Mouse (Mus musculus) intestine, postnatal 0 days (tissue): ENCODE measurements around the gene 1600002K03Rik. TPM values are rescaled to one million over a fixed set of nuclear protein-coding genes. Genes with fewer than 3 reads are reported as not detected.
A peak's percentile ranks its signal among the peaks of the same experiment; 100 is the strongest.

Source experiments
- ATAC-seq: fragments of 200-750 bp; cut with Nextera tagmentation; 2 replicates; pipeline ENCODE4 v1.8.0; 2017; ENCODE audit warnings: mild to moderate bottlenecking, moderate TSS enrichment, moderate library complexity
- H3K27ac ChIP-seq: fragments of 300-500 bp; sonication (generic); 2 replicates; pipeline ENCODE4 v1.5.1; 2014; ENCODE audit warnings: mild to moderate bottlenecking, low read depth, low read length, moderate library complexity
- H3K27me3 ChIP-seq: fragments of 300-500 bp; sonication (generic); replicated peaks from 2 replicates; pipeline ENCODE4 v1.6.1; 2014; ENCODE audit warnings: low read length, mixed read lengths; ENCODE audit not compliant: control insufficient read depth, insufficient read depth
- H3K36me3 ChIP-seq: fragments of 300-500 bp; sonication (generic); 2 replicates; pipeline ENCODE4 v1.6.1; 2014; ENCODE audit warnings: mild to moderate bottlenecking, moderate library complexity; ENCODE audit not compliant: control insufficient read depth, insufficient read depth
- H3K4me1 ChIP-seq: fragments of 300-500 bp; sonication (generic); replicated peaks from 2 replicates; pipeline ENCODE4 v1.6.1; 2014; ENCODE audit warnings: antibody characterized with exemption, low read length, mixed read lengths; ENCODE audit not compliant: control insufficient read depth, insufficient read depth
- H3K4me2 ChIP-seq: fragments of 300-500 bp; sonication (generic); replicated peaks from 2 replicates; pipeline ENCODE4 v1.6.1; 2014; ENCODE audit warnings: low read depth, mild to moderate bottlenecking, moderate library complexity
- H3K4me3 ChIP-seq: fragments of 300-500 bp; sonication (generic); 2 replicates; pipeline ENCODE4 v1.5.1; 2014; ENCODE audit warnings: low read depth, low read length
- H3K9ac ChIP-seq: fragments of 300-500 bp; sonication (generic); 2 replicates; pipeline ENCODE4 v1.6.1; 2014; ENCODE audit warnings: mild to moderate bottlenecking, low read depth, low read length
- H3K9me3 ChIP-seq: fragments of 300-500 bp; sonication (generic); 2 replicates; pipeline ENCODE4 v1.6.1; 2016; ENCODE audit warnings: mixed run types; ENCODE audit not compliant: control insufficient read depth
- CTCF ChIP-seq: sonication (generic); IDR thresholded peaks from 2 replicates; pipeline ENCODE4 v1.5.1; 2016; ENCODE audit warnings: low read depth, mild to moderate bottlenecking, control low read depth, antibody characterized with exemption, moderate library complexity
- WGBS: fragments of 180-500 bp; shearing (Covaris S2); extraction: QIAGEN DNeasy Blood & Tissue Kit; methylation state at CpG from one replicate; pipeline ENCODE4 v1.1.7; 2014; 5-methylcytosine and 5-hydroxymethylcytosine counted together
- polyA plus RNA-seq: library from polyadenylated mRNA; unstranded; fragments of >200 nt; fragmentation: Nextera tagmentation; extraction: Ambion mirVana; gene quantifications from 2 replicates; pipeline ENCODE4 v1.2.1, GENCODE M21; 2015

The 1600002K03Rik gene
- polyA plus RNA-seq, 1 experiment from 2014 or later: 13.9 TPM

DNA sequence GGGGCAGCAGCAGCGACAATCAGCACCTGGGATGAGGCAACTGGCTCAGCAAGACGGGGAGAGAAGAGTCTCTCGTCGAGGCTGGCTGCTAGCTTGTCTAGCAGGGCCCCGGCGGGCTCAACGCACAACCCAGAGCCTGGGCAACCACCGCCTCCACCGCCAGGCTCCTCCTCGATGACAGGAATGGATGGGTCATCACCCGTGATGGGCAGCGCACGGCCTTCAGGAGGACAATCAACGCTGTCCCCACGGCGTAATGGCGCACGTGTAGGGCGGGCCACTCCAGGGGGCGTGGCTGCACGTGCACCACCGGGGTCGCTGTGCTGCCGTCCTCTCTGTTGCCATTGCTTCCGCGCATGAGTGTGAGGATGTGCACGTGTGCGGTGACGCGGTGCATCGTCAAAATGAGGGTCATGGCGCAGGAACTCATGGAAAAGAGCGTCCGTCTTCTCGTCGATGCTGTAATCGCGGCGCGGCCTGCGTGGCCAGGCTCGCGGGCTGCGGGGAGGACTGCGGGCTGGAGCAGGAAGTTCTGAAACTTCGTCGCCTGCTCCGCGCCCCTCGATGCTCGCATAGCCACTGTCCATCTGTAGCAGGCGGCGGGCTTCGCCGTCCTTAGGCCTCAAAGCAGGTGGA is 41.3 kb upstream of the 1600002K03Rik start:
- TF ChIP-seq CTCF: no peak
- H3K4me3 ChIP-seq: no peak overlapping the region
- peaks cover 60% of the 10 kb centered on the region for H3K36me3 ChIP-seq
- 0 out of 2 replicates have a peak, but pooled peaks cover 3% of the 10 kb centered on the region for H3K27me3 ChIP-seq
- no peak overlapping the region for H3K9ac ChIP-seq
- no peak overlapping the region for H3K27ac ChIP-seq
- no peak overlapping the region; the same call in 1 of the 2 replicates for H3K4me2 ChIP-seq
- H3K4me1 ChIP-seq: peaks cover 5% of the 10 kb centered on the region; the same call in 1 of the 2 replicates
- ATAC-seq: no peak
- 41% methylated on average over 55 of the region's 55 CpGs for WGBS
- no peaks in the 10 kb centered on the region for H3K9me3 ChIP-seq

DNA sequence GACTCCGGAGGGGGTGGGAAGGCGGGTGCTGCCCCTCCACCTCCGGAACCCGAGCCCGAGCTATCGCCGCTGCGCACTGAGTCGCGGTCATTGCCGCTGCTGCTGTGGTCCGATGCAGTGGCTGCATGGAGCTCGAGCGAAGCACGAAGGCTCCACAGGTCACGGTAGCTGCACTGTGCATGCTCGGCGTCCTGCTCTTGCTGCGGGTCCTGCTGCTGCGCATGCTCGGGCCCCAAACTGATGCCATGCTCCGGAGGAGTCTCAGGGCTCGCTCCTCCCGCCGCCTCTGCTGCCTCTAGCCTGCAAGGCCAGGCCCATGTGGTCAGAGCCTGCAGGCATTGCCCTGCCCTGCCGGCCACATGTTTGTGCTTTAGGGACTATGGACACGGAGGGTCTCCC is 40.8 kb upstream of the 1600002K03Rik start:
- peaks cover 5% of the 10 kb centered on the region; the same call in 1 of the 2 replicates for H3K4me1 ChIP-seq
- H3K27me3 ChIP-seq: 0 out of 2 replicates have a peak, but pooled peaks cover 8% of the 10 kb centered on the region
- no peak overlapping the region for H3K9ac ChIP-seq
- no peaks in the 10 kb centered on the region for H3K9me3 ChIP-seq
- peaks cover 55% of the 10 kb centered on the region for H3K36me3 ChIP-seq
- WGBS: 73% methylated on average over 27 of the region's 27 CpGs
- TF ChIP-seq CTCF: no peak
- no peak overlapping the region for H3K4me2 ChIP-seq
- no peak for ATAC-seq
- no peak overlapping the region for H3K27ac ChIP-seq
- H3K4me3 ChIP-seq: no peak overlapping the region

GRCm38 (mm10) chr10:80133226-80133849 is 39.4 kb upstream of the 1600002K03Rik start:
- Histone ChIP-seq H3K27me3 (peaks cover 22% of the 10 kb centered on the region; the same call in 1 of the 2 replicates), H3K4me1 (peaks cover 9% of the 10 kb centered on the region; the same call in 1 of the 2 replicates), H3K4me3 (no peak overlapping the region), H3K27ac (no peak overlapping the region), H3K36me3 (peaks cover 42% of the 10 kb centered on the region), H3K9me3 (no peaks in the 10 kb centered on the region), H3K9ac (no peak overlapping the region), H3K4me2 (no peak overlapping the region)
- ATAC-seq: no peak
- TF ChIP-seq CTCF: peak; percentile 46
- 76% methylated on average over 8 of the region's 8 CpGs for WGBS

DNA sequence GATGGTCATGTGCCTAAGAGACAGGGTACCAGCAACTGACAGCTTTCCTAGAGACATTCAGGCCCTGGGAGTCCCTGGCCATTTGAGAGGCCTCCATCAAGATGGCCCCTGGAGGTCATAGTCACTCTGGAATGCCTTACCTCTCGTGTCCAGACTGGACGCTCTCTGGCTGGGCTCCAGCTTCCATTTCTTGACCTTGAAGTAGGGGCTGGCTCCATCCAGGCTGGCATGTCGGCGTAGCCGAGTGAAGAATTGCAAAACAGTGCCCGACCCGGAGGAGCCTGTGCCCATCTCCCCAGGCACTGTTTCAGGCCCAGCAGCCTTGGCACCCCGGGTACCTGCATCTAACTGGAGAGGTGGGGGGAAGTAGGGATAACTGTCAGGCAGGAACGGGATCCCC is 38.3 kb upstream of the 1600002K03Rik start:
- Histone ChIP-seq H3K9ac (no peak overlapping the region), H3K27me3 (peaks cover 26% of the 10 kb centered on the region; the same call in 1 of the 2 replicates), H3K4me2 (no peak overlapping the region), H3K36me3 (peaks cover 31% of the 10 kb centered on the region), H3K4me1 (peaks cover 13% of the 10 kb centered on the region; the same call in 1 of the 2 replicates), H3K4me3 (no peak overlapping the region), H3K9me3 (no peaks in the 10 kb centered on the region), H3K27ac (no peak overlapping the region)
- WGBS: 83% methylated on average over 9 of the region's 9 CpGs
- TF ChIP-seq CTCF: no peak
- ATAC-seq: no peak

DNA sequence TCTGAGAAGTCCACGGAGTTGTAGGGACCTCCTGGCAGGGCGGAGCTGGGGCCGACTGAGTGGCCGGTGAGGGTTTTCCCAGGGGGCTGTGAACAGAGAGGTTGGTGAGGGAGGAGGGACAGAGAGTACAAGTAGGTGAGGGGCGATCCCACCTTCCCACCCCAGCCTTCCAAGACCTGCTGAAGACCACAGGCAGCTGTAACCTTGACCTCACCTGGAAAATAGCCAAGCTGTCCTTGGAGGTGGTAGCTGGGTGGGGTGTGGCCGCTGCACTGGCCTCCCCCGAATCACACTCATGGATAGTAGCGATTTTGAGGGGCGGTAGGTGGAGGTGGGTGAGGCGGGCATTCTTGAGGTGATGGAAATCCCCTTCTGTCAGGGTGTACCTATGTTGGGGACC is 37.6 kb upstream of the 1600002K03Rik start:
- WGBS: 83% methylated on average over 10 of the region's 10 CpGs
- H3K36me3 ChIP-seq: peaks cover 24% of the 10 kb centered on the region
- no peak overlapping the region for H3K4me3 ChIP-seq
- H3K9ac ChIP-seq: no peak overlapping the region
- TF ChIP-seq CTCF: no peak
- no peaks in the 10 kb centered on the region for H3K9me3 ChIP-seq
- ATAC-seq: no peak
- H3K4me1 ChIP-seq: peaks cover 12% of the 10 kb centered on the region; the same call in 1 of the 2 replicates
- H3K27me3 ChIP-seq: peaks cover 26% of the 10 kb centered on the region; the same call in 1 of the 2 replicates
- H3K27ac ChIP-seq: no peak overlapping the region
- H3K4me2 ChIP-seq: no peak overlapping the region

- Histone ChIP-seq H3K27ac (no peak overlapping the region), H3K4me1 (peaks cover 11% of the 10 kb centered on the region; the same call in 1 of the 2 replicates), H3K9me3 (no peaks in the 10 kb centered on the region), H3K9ac (no peak overlapping the region), H3K36me3 (peaks cover 20% of the 10 kb centered on the region), H3K4me3 (no peak overlapping the region), H3K27me3 (peaks cover 26% of the 10 kb centered on the region; the same call in 1 of the 2 replicates), H3K4me2 (no peak overlapping the region)
- TF ChIP-seq CTCF: no peak
- 88% methylated on average over 1 of the region's 1 CpGs for WGBS
- ATAC-seq: no peak
Measured at GRCm38 (mm10) chr10:80135641-80136040, 37.1 kb upstream of the 1600002K03Rik start.
